10 mouse cellular contexts compared by ENCODE assay signal in the genomic region with DNA sequence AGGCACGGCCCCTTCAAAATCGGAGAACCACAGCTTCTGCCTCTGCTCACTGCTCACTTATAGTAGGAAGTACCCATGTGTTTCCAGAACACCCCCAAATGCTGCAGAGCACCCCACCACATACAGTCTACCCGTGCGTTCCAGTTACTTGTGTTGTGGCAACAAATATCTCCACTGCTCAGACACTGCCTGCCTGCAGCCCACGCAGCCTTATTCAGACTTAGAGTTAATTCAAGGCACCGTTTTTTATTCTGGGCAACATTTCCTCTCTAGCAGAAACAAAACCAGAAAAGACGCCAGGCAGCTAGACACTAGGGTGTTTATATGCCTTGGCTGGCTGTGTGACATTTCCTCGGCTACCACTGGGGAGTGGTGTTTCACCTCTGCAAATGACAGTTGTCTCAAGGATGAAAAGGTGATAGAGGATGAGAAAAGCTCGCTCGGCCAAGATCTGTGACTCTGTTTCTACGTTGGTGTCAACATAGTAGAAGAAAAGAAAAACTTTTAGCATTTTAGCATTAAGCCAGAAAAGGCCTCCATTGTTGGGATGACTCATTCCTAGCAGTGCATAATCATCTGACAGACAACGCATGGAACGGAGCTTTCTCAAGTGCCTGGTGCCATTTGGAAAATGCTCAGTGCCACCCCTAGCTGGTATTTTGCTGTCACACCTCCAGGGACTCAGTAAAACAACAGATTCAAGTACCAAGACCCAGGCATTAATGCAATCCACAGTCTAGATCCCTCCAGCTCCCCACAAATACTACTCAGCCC.
A peak's percentile ranks its signal among the peaks of the same experiment; 100 is the strongest.
DNase-seq lines count a peak whose midpoint lies in the region; ATAC-seq and TF ChIP-seq lines count a peak whose summit lies in the region.
"Had no signal": no experiment of that assay in that cellular context is flagged by ENCODE, and none has a peak within 500 bp of the region (broad histone marks: within the 10 kb centered on the region; RNA-seq: fewer than 3 reads in every experiment).

No protein-coding gene starts in this region.

- no peak for DNase-seq in heart, embryonic 10.5 days (ENCODE audit: low spot score)
- peak; percentile 14 for DNase-seq in thymus, postnatal 14 days
- no peak for DNase-seq in thymus, postnatal 0 days (ENCODE audit: low spot score)
- DNase-seq in layer of hippocampus, postnatal 14 days (ENCODE audit: low spot score in 2 of 2): peak; percentile 19 to 35
- no peak for DNase-seq in cerebellum, adult 2 months
- no peak for DNase-seq in urinary bladder, adult 2 months (ENCODE audit: low spot score)
- no peak for DNase-seq in ovary, postnatal 14 days (ENCODE audit: low spot score)

- TF ChIP-seq CTCF in cerebellum, adult 2 months (IDR thresholded peaks at IDR 0.05; ENCODE audit: borderline replicate concordance, insufficient read depth, low read depth, low read length): no peak

- ATAC-seq in heart, embryonic 16.5 days (replicated peaks; ENCODE audit: extremely low read depth, insufficient read depth, low FRiP score): 0 out of 2 replicates have a peak, but pooled peaks have one; percentile 18

- H3K36me3 ChIP-seq in heart, embryonic 16.5 days (ENCODE audit: control insufficient read depth, insufficient read depth): peaks cover 4% of the 10 kb centered on the region; the same call in 1 of the 2 replicates
- H3K36me3 ChIP-seq in heart, embryonic 10.5 days: no peaks in the 10 kb centered on the region
- H3K36me3 ChIP-seq: embryonic facial prominence, embryonic 15.5 days; lung, embryonic 15.5 days had no signal

- H3K9ac ChIP-seq in heart, embryonic 16.5 days (ENCODE audit: low read length): no peak overlapping the region; the same call in 1 of the 2 replicates
- H3K9ac ChIP-seq: embryonic facial prominence, embryonic 15.5 days; lung, embryonic 15.5 days had no signal

- H3K4me2 ChIP-seq in heart, embryonic 16.5 days (ENCODE audit: low read depth, low read length): peak overlapping the region; percentile 8; the same call in 1 of the 2 replicates
- H3K4me2 ChIP-seq: embryonic facial prominence, embryonic 15.5 days; lung, embryonic 15.5 days had no signal

- 70% methylated on average over 13 of the region's 13 CpGs for WGBS in heart, embryonic 16.5 days
- WGBS in heart, embryonic 10.5 days: 76% methylated on average over 13 of the region's 13 CpGs
- WGBS in cerebellum, adult 2 months: 73% methylated on average over 13 of the region's 13 CpGs

- no peak for TF ChIP-seq POLR2A in cerebellum, adult 2 months (IDR thresholded peaks at IDR 0.05; ENCODE audit: borderline replicate concordance, insufficient read depth, low read length)

- no peak overlapping the region for H3K4me3 ChIP-seq in heart, embryonic 16.5 days (ENCODE audit: low read length)
- H3K4me3 ChIP-seq in heart, embryonic 10.5 days: no peak overlapping the region
- H3K4me3 ChIP-seq in cerebellum, adult 2 months (replicated peaks; ENCODE audit: insufficient read depth, low read depth, low read length): no peak overlapping the region
- H3K4me3 ChIP-seq: embryonic facial prominence, embryonic 15.5 days; lung, embryonic 15.5 days had no signal

- peaks cover 13% of the 10 kb centered on the region for H3K4me1 ChIP-seq in heart, embryonic 16.5 days (ENCODE audit: control insufficient read depth, insufficient read depth, low read length)
- peaks cover 11% of the 10 kb centered on the region for H3K4me1 ChIP-seq in heart, embryonic 10.5 days
- peaks cover 9% of the 10 kb centered on the region for H3K4me1 ChIP-seq in cerebellum, adult 2 months (ENCODE audit: control insufficient read depth, insufficient read depth, low read length)

- H3K9me3 ChIP-seq in heart, embryonic 16.5 days (replicated peaks; ENCODE audit: control insufficient read depth, low read length): no peaks in the 10 kb centered on the region
- H3K9me3 ChIP-seq in heart, embryonic 10.5 days: no peaks in the 10 kb centered on the region
- H3K9me3 ChIP-seq: embryonic facial prominence, embryonic 15.5 days; lung, embryonic 15.5 days had no signal

- no peaks in the 10 kb centered on the region for H3K27me3 ChIP-seq in heart, embryonic 16.5 days (ENCODE audit: control insufficient read depth, insufficient read depth, low read length)
- H3K27me3 ChIP-seq in heart, embryonic 10.5 days (ENCODE audit: insufficient read depth, poor library complexity, severe bottlenecking): no peaks in the 10 kb centered on the region
- H3K27me3 ChIP-seq in cerebellum, adult 2 months (ENCODE audit: control insufficient read depth, insufficient read depth, low read length): no peaks in the 10 kb centered on the region
- H3K27me3 ChIP-seq: embryonic facial prominence, embryonic 15.5 days; lung, embryonic 15.5 days had no signal

- H3K27ac ChIP-seq in heart, embryonic 16.5 days (ENCODE audit: low read length): peak overlapping the region; percentile 44
- no peak overlapping the region for H3K27ac ChIP-seq in heart, embryonic 10.5 days
- no peak overlapping the region for H3K27ac ChIP-seq in cerebellum, adult 2 months (ENCODE audit: insufficient read depth, low read length)
- H3K27ac ChIP-seq: embryonic facial prominence, embryonic 15.5 days; lung, embryonic 15.5 days had no signal

Comparison
In these comparisons a context has a peak if more than half of its experiments do, and no peak if none do; other contexts are left out.
1. DNase-seq: peak in thymus, postnatal 14 days (single experiment) and layer of hippocampus, postnatal 14 days (2 of 2); none in heart, embryonic 10.5 days (single experiment), thymus, postnatal 0 days (single experiment), cerebellum, adult 2 months (0 of 2), urinary bladder, adult 2 months (single experiment) and ovary, postnatal 14 days (single experiment).